Mouse (Mus musculus): ENCODE measurements around the gene Fastkd3. TPM values are rescaled to one million over a fixed set of nuclear protein-coding genes. Genes with fewer than 3 reads are reported as not detected.
A peak's percentile ranks its signal among the peaks of the same experiment; 100 is the strongest.

The Fastkd3 gene
- polyA plus RNA-seq, 1 experiment from 2014 or later, result 33.7 TPM

DNA sequence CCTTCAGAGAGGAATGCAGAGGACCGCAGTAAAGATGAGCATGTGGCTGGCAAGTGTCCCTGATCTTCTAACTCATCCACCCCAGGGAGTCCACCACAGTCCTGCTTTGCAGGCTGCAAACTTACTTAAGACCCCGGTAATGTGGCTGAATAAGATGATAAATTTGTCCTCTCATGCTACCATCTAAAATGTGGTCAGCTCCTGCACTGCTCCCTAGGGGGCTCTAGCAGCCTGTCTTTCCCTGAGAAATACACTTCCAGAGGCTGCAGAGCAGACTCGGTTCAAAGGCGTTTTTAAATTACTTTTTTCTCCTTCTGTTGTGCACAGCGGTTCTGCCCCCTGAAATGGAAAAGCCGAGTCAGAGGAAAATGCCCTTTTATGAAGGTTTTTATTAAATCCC lies 19.1 kb downstream of the Fastkd3 start:
- no peaks in the 10 kb centered on the region for H3K27me3 ChIP-seq (replicated peaks; ENCODE audit: control insufficient read depth, insufficient read depth, low read length)
- no peak for ATAC-seq

DNA sequence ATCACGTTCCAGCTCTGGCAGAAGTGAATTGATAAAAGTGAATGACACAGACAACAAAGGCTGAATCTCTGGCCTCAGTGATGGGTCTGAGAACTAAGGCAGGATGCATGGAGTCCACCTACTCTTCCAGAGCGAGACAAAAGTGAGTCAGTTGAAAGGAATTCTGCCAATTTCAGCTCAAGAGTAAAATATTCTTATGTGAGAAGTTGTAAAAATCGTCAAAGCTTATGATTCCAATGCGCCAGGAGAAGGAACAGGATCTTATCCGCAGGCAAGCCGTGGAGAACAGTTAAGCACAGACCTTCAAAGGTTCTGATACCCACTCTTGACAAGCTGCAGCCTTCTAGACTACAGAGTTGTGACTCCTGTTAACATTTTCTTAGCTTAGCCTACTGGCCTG lies 21.1 kb downstream of the Fastkd3 start:
- Histone ChIP-seq H3K27me3 (replicated peaks; ENCODE audit: control insufficient read depth, insufficient read depth, low read length) (no peaks in the 10 kb centered on the region), H3K36me3 (ENCODE audit: control insufficient read depth, insufficient read depth, low read length) (no peaks in the 10 kb centered on the region), H3K9ac (ENCODE audit: low read depth, low read length) (no peak overlapping the region), H3K4me2 (ENCODE audit: low read depth, low read length) (no peak overlapping the region), H3K27ac (ENCODE audit: low read length) (no peak overlapping the region), H3K4me3 (ENCODE audit: low read length) (no peak overlapping the region), H3K9me3 (ENCODE audit: control insufficient read depth, low read length) (no peaks in the 10 kb centered on the region), H3K4me1 (ENCODE audit: control insufficient read depth, insufficient read depth, low read length) (peaks cover 3% of the 10 kb centered on the region; the same call in 1 of the 2 replicates)
- no peak for ATAC-seq
- 76% methylated on average over 6 of the region's 6 CpGs for WGBS

More for the DNA sequence above, 19.1 kb downstream of the Fastkd3 start:
- Histone ChIP-seq H3K4me1 (ENCODE audit: control insufficient read depth, insufficient read depth, low read length) (peaks cover 3% of the 10 kb centered on the region; the same call in 1 of the 2 replicates), H3K4me3 (ENCODE audit: low read length) (no peak overlapping the region), H3K27ac (ENCODE audit: low read length) (no peak overlapping the region), H3K9ac (ENCODE audit: low read depth, low read length) (no peak overlapping the region), H3K4me2 (ENCODE audit: low read depth, low read length) (no peak overlapping the region), H3K36me3 (ENCODE audit: control insufficient read depth, insufficient read depth, low read length) (no peaks in the 10 kb centered on the region), H3K9me3 (ENCODE audit: control insufficient read depth, low read length) (no peaks in the 10 kb centered on the region)
- WGBS, result 17% methylated on average over 6 of the region's 6 CpGs

GRCm38 (mm10) chr13:68605689-68606126 lies 23.7 kb downstream of the Fastkd3 start:
- H3K9me3 ChIP-seq (ENCODE audit: control insufficient read depth, low read length), result no peaks in the 10 kb centered on the region
- peak overlapping the region; percentile 37; the same call in 1 of the 2 replicates for H3K9ac ChIP-seq (ENCODE audit: low read depth, low read length)
- ATAC-seq, result peak; percentile 90
- WGBS, result 4% methylated on average over 11 of the region's 11 CpGs
- peak overlapping the region; percentile 53 for H3K4me2 ChIP-seq (ENCODE audit: low read depth, low read length)
- no peaks in the 10 kb centered on the region for H3K36me3 ChIP-seq (ENCODE audit: control insufficient read depth, insufficient read depth, low read length)
- peak overlapping the region; percentile 34 for H3K4me3 ChIP-seq (ENCODE audit: low read length)
- H3K27ac ChIP-seq (ENCODE audit: low read length), result no peak overlapping the region
- H3K27me3 ChIP-seq (replicated peaks; ENCODE audit: control insufficient read depth, insufficient read depth, low read length), result no peaks in the 10 kb centered on the region
- H3K4me1 ChIP-seq (ENCODE audit: control insufficient read depth, insufficient read depth, low read length), result peaks cover 3% of the 10 kb centered on the region; the same call in 1 of the 2 replicates

DNA sequence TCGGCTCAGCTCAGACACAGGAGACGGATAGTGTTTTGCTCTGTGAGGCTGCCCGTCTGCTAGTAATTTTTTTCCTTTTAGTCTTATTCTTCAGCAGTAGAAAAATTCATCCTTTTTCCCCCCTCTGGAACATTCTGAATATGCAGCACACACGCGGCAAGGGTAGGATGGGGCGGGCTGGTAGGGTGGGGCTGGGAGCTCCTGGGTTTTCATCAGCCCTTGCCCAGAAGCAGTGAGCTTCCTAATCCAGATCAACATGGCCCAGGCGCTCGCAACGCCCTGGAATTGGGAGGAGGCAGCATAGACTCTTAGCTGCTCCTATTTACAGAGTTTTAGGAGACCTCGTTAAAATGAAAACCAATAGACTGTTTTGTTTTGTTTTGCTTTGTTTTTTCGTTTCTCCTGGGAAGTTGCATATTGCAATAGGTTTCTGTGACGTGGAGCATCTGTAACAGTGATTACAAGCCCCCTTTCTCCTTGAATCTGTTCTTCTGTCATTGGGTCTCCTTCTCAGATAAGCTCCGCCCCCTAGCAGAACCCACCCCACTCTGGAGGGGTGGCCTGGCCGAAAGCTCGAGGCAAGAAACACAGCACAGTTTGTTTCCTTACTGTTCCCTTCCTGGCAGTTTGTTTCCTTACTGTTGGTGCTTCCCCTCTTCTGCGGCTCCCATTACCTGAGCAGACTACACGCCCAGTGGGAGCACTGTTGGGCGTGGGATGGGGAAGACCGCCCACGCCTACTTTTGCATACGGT lies 25.8 kb downstream of the Fastkd3 start:
- Histone ChIP-seq H3K27me3 (replicated peaks; ENCODE audit: control insufficient read depth, insufficient read depth, low read length) (no peaks in the 10 kb centered on the region), H3K36me3 (ENCODE audit: control insufficient read depth, insufficient read depth, low read length) (no peaks in the 10 kb centered on the region), H3K4me3 (ENCODE audit: low read length) (peak overlapping the region; percentile 7), H3K9me3 (ENCODE audit: control insufficient read depth, low read length) (no peaks in the 10 kb centered on the region), H3K4me1 (ENCODE audit: control insufficient read depth, insufficient read depth, low read length) (peaks cover 3% of the 10 kb centered on the region; the same call in 1 of the 2 replicates), H3K4me2 (ENCODE audit: low read depth, low read length) (peak overlapping the region; percentile 28), H3K27ac (ENCODE audit: low read length) (no peak overlapping the region), H3K9ac (ENCODE audit: low read depth, low read length) (peak overlapping the region; percentile 17; the same call in 1 of the 2 replicates)
- WGBS, result 48% methylated on average over 21 of the region's 21 CpGs
- peak; percentile 43 for ATAC-seq

GRCm38 (mm10) chr13:68622792-68623191 lies 40.8 kb downstream of the Fastkd3 start:
- no peak overlapping the region for H3K4me3 ChIP-seq (ENCODE audit: low read length)
- no peaks in the 10 kb centered on the region for H3K27me3 ChIP-seq (replicated peaks; ENCODE audit: control insufficient read depth, insufficient read depth, low read length)
- H3K36me3 ChIP-seq (ENCODE audit: control insufficient read depth, insufficient read depth, low read length), result no peaks in the 10 kb centered on the region
- no peaks in the 10 kb centered on the region for H3K4me1 ChIP-seq (ENCODE audit: control insufficient read depth, insufficient read depth, low read length)
- H3K27ac ChIP-seq (ENCODE audit: low read length), result no peak overlapping the region
- ATAC-seq, result no peak
- 56% methylated on average over 6 of the region's 6 CpGs for WGBS
- H3K4me2 ChIP-seq (ENCODE audit: low read depth, low read length), result no peak overlapping the region
- H3K9ac ChIP-seq (ENCODE audit: low read depth, low read length), result no peak overlapping the region
- H3K9me3 ChIP-seq (ENCODE audit: control insufficient read depth, low read length), result no peaks in the 10 kb centered on the region

DNA sequence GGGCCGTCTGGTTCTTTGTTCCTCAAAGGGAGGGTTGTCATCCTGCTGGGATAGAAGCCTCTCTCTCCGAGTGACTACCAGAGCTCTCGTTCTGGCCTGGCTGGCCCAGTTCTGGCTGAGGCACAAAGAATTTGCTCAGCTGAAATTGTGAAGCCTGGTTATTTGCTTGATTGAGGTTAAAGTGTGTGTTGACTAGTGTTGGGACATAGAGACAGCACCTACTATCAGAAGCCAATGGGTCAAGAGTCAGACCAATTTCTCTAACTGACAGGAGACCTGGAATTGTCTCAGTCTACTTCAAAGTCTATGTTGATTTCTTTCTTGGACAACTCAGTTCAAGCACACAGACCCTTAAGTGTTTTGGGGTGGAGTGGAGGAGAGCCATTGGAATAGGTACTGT lies 45.0 kb downstream of the Fastkd3 start:
- Histone ChIP-seq H3K36me3 (ENCODE audit: control insufficient read depth, insufficient read depth, low read length) (no peaks in the 10 kb centered on the region), H3K4me1 (ENCODE audit: control insufficient read depth, insufficient read depth, low read length) (no peaks in the 10 kb centered on the region), H3K4me3 (ENCODE audit: low read length) (no peak overlapping the region), H3K27me3 (replicated peaks; ENCODE audit: control insufficient read depth, insufficient read depth, low read length) (no peaks in the 10 kb centered on the region), H3K9me3 (ENCODE audit: control insufficient read depth, low read length) (no peaks in the 10 kb centered on the region), H3K27ac (ENCODE audit: low read length) (no peak overlapping the region), H3K4me2 (ENCODE audit: low read depth, low read length) (no peak overlapping the region), H3K9ac (ENCODE audit: low read depth, low read length) (no peak overlapping the region)
- no peak for ATAC-seq
- WGBS, result 72% methylated on average over 3 of the region's 3 CpGs

Other genes starting within 250 kb of the Fastkd3 start
- 12.6 and 14.6 TPM in 2 replicates for gene Mtrr, start 85 bp upstream of the Fastkd3 start, polyA plus RNA-seq (2015; fragmentation: Nextera tagmentation; extraction: Ambion mirVana)
- gene 1700001L19Rik, start 15.2 kb downstream of the Fastkd3 start, polyA plus RNA-seq (2015; fragmentation: Nextera tagmentation; extraction: Ambion mirVana), result 0.17 and 0.45 TPM in 2 replicates

Measured in intestine, embryonic 16.5 days (tissue).